Mouse (Mus musculus) bone marrow, adult 2 months (tissue): Measurements from ENCODE around the gene Tmem92. TPM values are rescaled to one million over a fixed set of nuclear protein-coding genes. Genes with fewer than 3 reads are reported as not detected.

Source experiments
- H3K27ac ChIP-seq: fragments of 200-500 bp; 2 replicates; pipeline ENCODE4 v1.5.1; 2012; ENCODE audit warnings: low read depth, mild to moderate bottlenecking, control low read depth, inconsistent platforms, low read length; ENCODE audit not compliant: control insufficient read depth, poor library complexity, insufficient read depth
- H3K4me1 ChIP-seq: fragments of 200-500 bp; 2 replicates; pipeline ENCODE4 v1.6.1; 2011; ENCODE audit warnings: low read length; ENCODE audit not compliant: control insufficient read depth, insufficient read depth
- H3K4me3 ChIP-seq: fragments of 200-500 bp; replicated peaks from 2 replicates; pipeline ENCODE3; 2011; ENCODE audit warnings: mild to moderate bottlenecking, low read depth, low read length, control low read depth; ENCODE audit not compliant: control insufficient read depth
- CTCF ChIP-seq: fragments of 200-500 bp; IDR thresholded peaks from 2 replicates; pipeline ENCODE4 v1.5.1; 2011; ENCODE audit warnings: low read length, control low read depth; ENCODE audit not compliant: control insufficient read depth, insufficient read depth
- POLR2A ChIP-seq: fragments of 200-500 bp; IDR thresholded peaks from 2 replicates; pipeline ENCODE4 v1.6.1; 2011; ENCODE audit warnings: low read depth, mild to moderate bottlenecking, control low read depth, low read length, borderline replicate concordance; ENCODE audit not compliant: control insufficient read depth
- WGBS: fragments of 180-500 bp; shearing (Covaris S2); methylation state at CpG from one replicate; pipeline ENCODE4 v1.1.7; 2018; 5-methylcytosine and 5-hydroxymethylcytosine counted together
- polyA plus RNA-seq: library from polyadenylated mRNA; stranded (reverse); fragments of >200 nt; gene quantifications from 2 replicates; pipeline ENCODE4 v1.2.4, GENCODE M21; 2011; ENCODE audit warnings: low replicate concordance; ENCODE audit not compliant: missing spikeins, insufficient read depth, insufficient read length

Tmem92 gene
- polyA plus RNA-seq, 1 experiment = not detected

- no peak for TF ChIP-seq CTCF
- TF ChIP-seq POLR2A = no peak
- no peak overlapping the region for H3K4me3 ChIP-seq
- H3K27ac ChIP-seq = no peak overlapping the region
- WGBS = 69% methylated on average over 2 of the region's 2 CpGs
- H3K4me1 ChIP-seq = no peaks in the 10 kb centered on the region
Observed at GRCm38 (mm10) chr11:94735746-94736145, 46.8 kb downstream of the Tmem92 start.

- Histone ChIP-seq H3K27ac (no peak overlapping the region), H3K4me1 (no peaks in the 10 kb centered on the region), H3K4me3 (no peak overlapping the region)
- WGBS = 43% methylated on average over 8 of the region's 8 CpGs
- no peak for TF ChIP-seq POLR2A
- TF ChIP-seq CTCF = peak; percentile 61
Observed at GRCm38 (mm10) chr11:94732773-94733172, 49.7 kb downstream of the Tmem92 start.

GRCm38 (mm10) chr11:94731229-94731628 lies 51.3 kb downstream of the Tmem92 start:
- no peak overlapping the region for H3K27ac ChIP-seq
- H3K4me1 ChIP-seq = no peaks in the 10 kb centered on the region
- H3K4me3 ChIP-seq = no peak overlapping the region
- TF ChIP-seq CTCF (no peak), POLR2A (no peak)
- 83% methylated on average over 12 of the region's 12 CpGs for WGBS

GRCm38 (mm10) chr11:94730261-94730660 lies 52.2 kb downstream of the Tmem92 start:
- 25% methylated on average over 5 of the region's 5 CpGs for WGBS
- H3K27ac ChIP-seq = no peak overlapping the region
- no peak for TF ChIP-seq POLR2A
- peak; percentile 20; the same call in 1 of the 2 replicates for TF ChIP-seq CTCF

GRCm38 (mm10) chr11:94729565-94729964 lies 52.9 kb downstream of the Tmem92 start:
- Histone ChIP-seq H3K4me1 (no peaks in the 10 kb centered on the region), H3K4me3 (no peak overlapping the region), H3K27ac (no peak overlapping the region)
- no peak for TF ChIP-seq CTCF
- TF ChIP-seq POLR2A = no peak
- 43% methylated on average over 4 of the region's 4 CpGs for whole genome bisulfite sequencing

More at GRCm38 (mm10) chr11:94730261-94730660, 52.2 kb downstream of the Tmem92 start:
- H3K4me3 ChIP-seq = no peak overlapping the region
- no peaks in the 10 kb centered on the region for H3K4me1 ChIP-seq

GRCm38 (mm10) chr11:94728545-94728944 lies 54.0 kb downstream of the Tmem92 start:
- no peaks in the 10 kb centered on the region for H3K4me1 ChIP-seq
- no peak for TF ChIP-seq POLR2A
- no peak for TF ChIP-seq CTCF
- WGBS = 78% methylated on average over 3 of the region's 3 CpGs

GRCm38 (mm10) chr11:94727306-94727705 lies 55.2 kb downstream of the Tmem92 start:
- Histone ChIP-seq H3K27ac (no peak overlapping the region), H3K4me3 (no peak overlapping the region), H3K4me1 (no peaks in the 10 kb centered on the region)
- TF ChIP-seq CTCF (no peak), POLR2A (no peak)
- WGBS = 70% methylated on average over 3 of the region's 3 CpGs

More at GRCm38 (mm10) chr11:94728545-94728944, 54.0 kb downstream of the Tmem92 start:
- no peak overlapping the region for H3K27ac ChIP-seq
- no peak overlapping the region for H3K4me3 ChIP-seq

Other genes with a start within 250 kb of the Tmem92 start
- gene Rsad1, start 233.4 kb downstream of the Tmem92 start, polyA plus RNA-seq = 1.4 and 2.3 TPM in 2 replicates
- 0.97 TPM in 1 of 2 replicates, not detected in the other for gene Chad, start 217.7 kb downstream of the Tmem92 start, polyA plus RNA-seq
- gene Acsf2, start 180.8 kb downstream of the Tmem92 start, polyA plus RNA-seq = 5.9 and 13.6 TPM in 2 replicates
- 16.6 and 26.1 TPM in 2 replicates for gene Lrrc59, start 152.9 kb downstream of the Tmem92 start, polyA plus RNA-seq
- 24.6 and 30.4 TPM in 2 replicates for gene Mrpl27, start 128.9 kb downstream of the Tmem92 start, polyA plus RNA-seq
- 9.2 and 15.3 TPM in 2 replicates for gene Eme1, start 128.7 kb downstream of the Tmem92 start, polyA plus RNA-seq
- gene Xylt2, start 105.2 kb downstream of the Tmem92 start, polyA plus RNA-seq = 6.3 and 7.4 TPM in 2 replicates
- gene Gm11541, start 78.2 kb downstream of the Tmem92 start, polyA plus RNA-seq = not detected in 2 replicates
- not detected in 2 replicates for gene Cdc34b, start 40.9 kb downstream of the Tmem92 start, polyA plus RNA-seq
- gene Col1a1, start 153.5 kb upstream of the Tmem92 start, polyA plus RNA-seq = 30.0 and 79.6 TPM in 2 replicates
- not detected in 2 replicates for gene Hils1, start 184.9 kb upstream of the Tmem92 start, polyA plus RNA-seq
- gene Sgca, start 193.6 kb upstream of the Tmem92 start, polyA plus RNA-seq = not detected in 2 replicates
- 68.1 and 73.2 TPM in 2 replicates for gene Ppp1r9b, start 208.3 kb upstream of the Tmem92 start, polyA plus RNA-seq
- 54.0 and 80.3 TPM in 2 replicates for gene Samd14, start 227.2 kb upstream of the Tmem92 start, polyA plus RNA-seq